Mouse (Mus musculus): ENCODE data around the gene Dock8.
A peak's percentile ranks its signal among the peaks of the same experiment; 100 is the strongest.

Dock8 gene

DNA sequence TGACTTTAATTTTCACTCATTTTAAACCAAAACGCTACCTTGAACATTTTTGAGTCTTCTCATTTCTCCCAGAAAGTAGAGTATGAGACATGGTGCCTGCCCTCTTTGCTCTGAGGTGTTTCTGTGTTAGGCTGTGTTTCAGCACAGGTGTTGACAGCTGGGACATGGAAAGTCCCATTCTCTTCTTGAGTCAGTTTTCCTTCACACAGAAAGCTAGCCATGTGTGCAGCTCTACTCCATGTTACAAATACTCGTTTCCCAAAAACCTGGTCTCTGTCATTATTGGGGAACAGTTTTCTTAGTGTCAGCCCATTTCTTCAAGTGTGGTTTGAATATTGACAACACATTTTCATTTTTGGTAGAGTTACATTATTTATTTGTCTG, 63.5 kb downstream of the Dock8 start:
- DNase-seq, result no peak

DNA sequence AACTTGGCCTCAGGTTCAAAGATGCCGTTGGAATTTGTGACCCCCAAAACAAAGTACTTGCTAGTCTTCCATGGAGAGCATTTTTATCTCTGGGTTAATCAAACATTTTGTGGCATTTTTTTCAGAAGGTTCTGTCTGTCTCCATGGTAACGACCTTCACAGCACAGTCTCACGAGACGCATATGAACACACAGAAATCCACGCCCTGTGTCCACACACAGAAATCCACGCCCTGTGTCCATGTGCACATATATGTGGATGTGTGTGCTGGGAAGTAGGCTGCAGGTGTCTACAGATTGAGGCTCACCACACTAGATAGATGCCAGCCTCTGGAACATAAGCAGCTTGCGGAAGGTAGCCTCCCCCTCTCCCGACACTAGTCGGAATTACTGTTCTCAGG, 66.9 kb downstream of the Dock8 start:
- DNase-seq, result no peak

DNA sequence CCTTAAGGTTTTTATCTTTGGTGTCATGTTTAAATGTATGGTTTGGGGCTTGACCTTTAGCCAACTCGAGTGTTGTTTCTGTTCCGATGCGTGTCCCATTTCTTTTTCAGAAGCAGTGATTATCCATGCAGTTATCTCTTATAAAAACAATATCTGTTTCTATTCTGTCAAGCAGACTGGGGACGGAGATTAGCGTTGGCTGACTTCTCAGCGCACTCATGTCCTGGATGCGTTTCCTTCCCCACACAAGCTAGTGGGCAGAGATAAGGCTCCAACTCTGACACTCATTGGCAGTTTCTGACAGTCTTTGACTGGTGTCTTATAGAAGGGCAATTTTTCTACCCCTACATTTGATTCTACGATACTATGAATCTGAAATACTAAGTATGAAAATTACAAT, 69.2 kb downstream of the Dock8 start:
- DNase-seq, result no peak

DNA sequence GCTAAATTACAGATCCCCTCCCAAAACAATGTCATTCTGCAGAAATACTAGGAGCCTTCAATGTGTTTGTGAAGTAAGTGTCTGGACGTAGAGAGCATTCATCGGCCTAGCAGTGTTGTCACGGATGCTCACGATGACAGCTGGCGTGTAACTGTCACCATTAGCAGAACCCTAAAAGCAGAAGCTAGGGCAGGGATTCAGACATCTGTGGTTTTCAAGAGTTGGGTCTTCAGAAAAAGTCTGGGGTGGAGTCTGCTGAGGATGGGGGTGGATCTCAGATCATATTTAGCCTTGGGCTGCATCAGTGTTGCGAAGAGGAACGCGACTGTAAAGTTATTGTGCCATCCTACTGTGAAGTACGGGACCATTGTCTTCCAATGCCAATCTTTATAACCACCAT, 73.2 kb downstream of the Dock8 start:
- DNase-seq, result no peak

- peak; percentile 36 for DNase-seq
Measured at GRCm38 (mm10) chr19:25074741-25075140, 75.4 kb downstream of the Dock8 start.

- peak; percentile 36 for DNase-seq
Measured at GRCm38 (mm10) chr19:25077636-25078035, 78.3 kb downstream of the Dock8 start.

DNA sequence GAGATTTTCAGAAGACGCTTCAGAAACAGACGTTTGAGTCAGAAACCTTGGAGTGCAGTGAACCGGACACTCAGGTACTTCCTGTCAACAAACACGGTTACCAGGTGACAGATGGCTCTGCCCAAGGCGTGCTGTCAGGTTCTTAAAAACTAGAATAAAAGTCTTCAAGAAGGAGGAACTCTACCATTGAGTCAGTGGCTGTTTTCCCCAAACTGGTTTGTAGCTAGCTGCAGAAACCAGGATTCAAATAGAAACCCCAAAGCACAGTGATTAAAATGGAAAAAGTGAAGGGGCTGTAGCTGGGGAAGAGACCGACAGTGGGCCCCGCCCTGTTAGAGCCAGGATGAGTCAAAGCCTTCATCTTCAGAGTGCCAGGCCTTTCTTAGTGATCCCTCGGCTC, 78.8 kb downstream of the Dock8 start:
- DNase-seq, result no peak

DNA sequence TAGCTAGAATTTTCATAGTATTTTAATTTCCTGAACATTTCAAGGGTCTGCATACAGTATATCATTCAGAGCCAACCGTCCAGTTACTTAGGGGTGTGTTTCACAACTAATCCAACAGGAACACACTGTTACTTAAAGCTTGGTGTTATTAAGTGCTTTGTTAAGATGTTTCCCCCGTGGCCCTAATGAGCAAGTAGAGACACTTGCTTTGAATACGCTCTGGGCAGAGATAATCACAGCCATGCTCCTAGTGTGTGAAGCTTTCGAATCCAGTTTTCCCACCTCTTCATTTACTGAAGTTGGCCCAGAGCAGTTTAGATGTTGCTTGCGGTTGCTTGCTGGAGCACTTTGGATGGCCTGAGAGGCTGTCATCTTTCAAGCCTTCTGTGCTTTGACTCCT, 80.8 kb downstream of the Dock8 start:
- no peak for DNase-seq

- no peak for DNase-seq
Measured at GRCm38 (mm10) chr19:25082839-25083238, 83.5 kb downstream of the Dock8 start.

DNA sequence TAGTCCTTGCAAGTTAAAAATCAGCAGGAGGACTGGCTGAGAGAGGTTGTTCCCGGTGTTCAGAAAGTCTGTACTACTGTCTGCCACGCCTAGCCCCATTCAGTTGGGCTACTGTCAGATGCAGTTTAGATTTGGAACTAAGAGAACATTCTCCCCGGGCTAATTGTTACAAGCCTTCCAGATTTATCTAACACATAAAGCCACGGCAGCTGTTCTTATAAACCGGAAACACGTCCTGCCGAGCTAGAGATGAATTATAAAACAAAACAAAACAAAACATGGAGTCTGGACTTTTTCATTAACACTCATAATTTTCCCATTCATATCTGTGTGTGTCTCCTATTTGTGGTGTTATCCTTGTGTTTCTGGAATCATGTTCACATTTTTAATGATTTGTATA, 87.8 kb downstream of the Dock8 start:
- no peak for DNase-seq

- DNase-seq, result no peak
Measured at GRCm38 (mm10) chr19:25089746-25090145, 90.4 kb downstream of the Dock8 start.

GRCm38 (mm10) chr19:25095135-25095534, 95.8 kb downstream of the Dock8 start:
- no peak for DNase-seq

DNA sequence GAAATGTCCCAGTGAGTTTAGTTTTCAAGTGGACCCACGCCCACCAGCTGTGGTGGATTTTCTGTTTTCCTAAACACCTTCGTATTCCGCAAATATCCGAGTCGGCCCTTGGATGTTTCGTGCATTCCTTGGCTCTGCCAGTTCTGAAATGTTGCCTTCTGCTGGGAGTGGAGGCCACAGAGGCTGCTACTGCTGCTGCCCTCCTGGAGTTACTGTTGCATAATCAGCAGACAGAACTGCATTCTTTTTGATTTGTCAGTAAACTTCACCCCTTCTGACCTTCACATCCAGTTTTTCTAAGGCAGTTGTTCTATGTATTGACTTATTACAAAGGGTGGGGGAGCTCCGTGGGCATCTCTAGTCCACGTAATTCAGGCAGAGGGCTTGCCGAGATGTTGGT, 97.0 kb downstream of the Dock8 start:
- peak; percentile 18 for DNase-seq

GRCm38 (mm10) chr19:25096986-25097385, 97.7 kb downstream of the Dock8 start:
- DNase-seq, result peak; percentile 66

- DNase-seq, result no peak
Measured at GRCm38 (mm10) chr19:25097506-25097905, 98.2 kb downstream of the Dock8 start.

GRCm38 (mm10) chr19:25097951-25098350, 98.6 kb downstream of the Dock8 start:
- no peak for DNase-seq

GRCm38 (mm10) chr19:25098941-25099340, 99.6 kb downstream of the Dock8 start:
- no peak for DNase-seq

DNA sequence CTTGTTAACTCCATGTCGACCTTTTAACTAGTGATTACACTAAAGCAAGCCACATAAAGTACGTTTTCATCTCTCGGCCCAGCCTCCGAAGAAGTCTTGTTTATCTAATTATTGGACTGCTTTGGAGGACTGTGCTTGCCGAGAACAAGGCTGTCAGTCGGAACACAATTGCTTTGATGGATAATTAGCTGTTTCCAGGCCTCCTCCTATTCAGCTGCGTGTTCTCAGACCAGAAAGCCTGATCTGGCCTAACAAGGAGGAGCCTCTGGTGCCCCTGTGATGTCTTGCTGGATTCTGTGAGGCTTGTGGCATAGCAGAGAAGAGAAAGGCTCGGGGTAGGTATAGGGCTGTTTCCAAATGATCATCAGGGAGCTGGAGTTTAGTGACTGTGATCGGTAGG, 106.3 kb downstream of the Dock8 start:
- no peak for DNase-seq

GRCm38 (mm10) chr19:25106315-25106714, 107.0 kb downstream of the Dock8 start:
- no peak for DNase-seq

DNA sequence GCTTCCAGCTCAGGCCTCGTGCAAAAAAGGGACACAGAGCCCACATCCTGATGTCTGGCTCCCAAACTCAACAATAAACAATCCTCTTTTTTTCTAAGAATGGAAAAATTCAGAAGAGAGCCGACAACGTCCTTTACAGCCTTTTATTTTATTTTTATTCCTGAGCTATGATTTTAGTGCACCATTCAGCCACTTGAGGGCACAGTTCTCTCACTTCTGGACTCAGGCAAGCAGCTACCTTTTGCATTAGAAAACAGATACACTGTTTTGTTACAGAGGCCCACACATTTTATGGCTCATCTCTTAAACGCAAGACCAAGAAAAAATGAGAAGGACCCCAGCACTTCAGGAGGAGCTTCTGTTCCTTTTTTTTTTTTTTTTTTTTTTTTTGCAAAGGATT, 108.1 kb downstream of the Dock8 start:
- peak; percentile 49 for DNase-seq

- no peak for DNase-seq
Measured at GRCm38 (mm10) chr19:25111591-25112233, 112.4 kb downstream of the Dock8 start.

- no peak for DNase-seq
Measured at GRCm38 (mm10) chr19:25116981-25117380, 117.6 kb downstream of the Dock8 start.

DNA sequence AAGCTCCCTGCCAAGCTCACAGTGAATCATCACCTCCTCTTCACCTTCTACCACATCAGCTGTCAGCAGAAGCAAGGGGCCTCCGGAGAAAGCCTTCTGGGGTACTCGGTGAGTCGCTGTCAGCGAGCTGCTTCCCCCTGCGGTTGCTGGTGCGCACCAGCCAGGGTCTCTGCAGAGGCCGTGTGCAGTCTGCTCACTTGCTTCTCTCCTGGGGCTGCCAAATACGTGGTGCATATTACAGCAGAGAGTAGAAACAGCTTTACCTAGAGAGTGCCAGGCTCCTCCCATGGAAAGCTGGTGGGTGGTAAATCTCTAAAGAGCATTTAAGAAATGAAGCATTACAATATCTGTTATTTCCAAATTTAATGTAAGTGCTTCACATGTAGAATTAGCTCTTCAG, 123.1 kb downstream of the Dock8 start:
- no peak for DNase-seq

DNA sequence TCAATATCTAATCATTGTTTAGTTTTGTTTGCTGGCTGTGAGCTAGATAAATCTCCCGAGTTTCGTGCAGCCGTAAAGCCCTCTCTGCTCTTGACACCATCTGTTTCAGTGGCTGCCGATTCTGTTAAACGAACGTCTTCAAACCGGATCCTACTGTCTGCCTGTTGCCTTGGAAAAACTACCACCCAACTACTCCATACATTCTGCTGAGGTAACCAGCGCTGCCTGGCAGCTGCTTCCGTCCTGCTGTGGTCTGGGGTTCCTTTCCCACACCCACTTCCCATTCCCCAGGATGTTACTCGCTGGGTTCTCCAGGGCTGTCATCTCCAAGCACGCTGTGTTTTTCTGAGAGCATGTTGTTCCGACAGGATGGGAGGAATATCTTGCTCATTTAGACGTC, 123.7 kb downstream of the Dock8 start:
- peak; percentile 45 for DNase-seq

GRCm38 (mm10) chr19:25123461-25123860, 124.1 kb downstream of the Dock8 start:
- no peak for DNase-seq

- peak; percentile 57 for DNase-seq
Measured at GRCm38 (mm10) chr19:25132322-25132721, 133.0 kb downstream of the Dock8 start.
